Mouse (Mus musculus) layer of hippocampus, postnatal 14 days (tissue): ENCODE data around the gene Echdc2. TPM values are rescaled to one million over a fixed set of nuclear protein-coding genes. Genes with fewer than 3 reads are reported as not detected.

Source experiments
- DNase-seq, 2 experiments: peaks; one replicate each; pipeline ENCODE4 v3.0.0; 2021 to 2022; ENCODE audit warnings: low spot score in 2 of 2, mixed read lengths in 1 of 2
- total RNA-seq, 2 experiments: library from RNA; stranded (reverse); gene quantifications; 2 replicates each; pipeline ENCODE4 v1.2.3; 2021

Gene Echdc2
- total RNA-seq, 2 experiments from 2014 or later, result 12.0 to 14.1 TPM

GRCm38 (mm10) chr4:108196277-108196855 is 31.1 kb downstream of the Echdc2 start:
- peak; percentile 8 to 12 for DNase-seq

DNA sequence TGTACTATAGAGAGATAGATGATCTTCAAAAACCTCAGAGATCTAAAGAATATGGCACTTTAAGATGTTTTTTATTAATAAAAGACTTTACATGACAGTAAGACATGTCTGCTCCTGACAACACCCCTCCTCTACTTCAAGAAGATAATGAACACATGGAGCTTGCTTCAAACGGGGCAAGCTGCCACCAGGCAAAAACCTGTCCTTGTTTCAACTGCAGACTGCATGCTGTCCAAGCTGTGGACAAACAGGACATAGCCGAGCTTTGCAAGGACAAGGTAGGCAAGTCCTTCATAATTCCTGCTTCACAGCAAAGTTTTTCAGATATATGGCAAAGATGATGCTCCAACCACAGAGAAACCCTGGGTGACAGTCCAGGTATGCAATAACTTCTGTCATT is 34.0 kb downstream of the Echdc2 start:
- DNase-seq, result no peak

- DNase-seq, result no peak
Observed at GRCm38 (mm10) chr4:108204629-108205028, 39.4 kb downstream of the Echdc2 start.

GRCm38 (mm10) chr4:108213023-108213422 is 47.8 kb downstream of the Echdc2 start:
- no peak for DNase-seq

DNA sequence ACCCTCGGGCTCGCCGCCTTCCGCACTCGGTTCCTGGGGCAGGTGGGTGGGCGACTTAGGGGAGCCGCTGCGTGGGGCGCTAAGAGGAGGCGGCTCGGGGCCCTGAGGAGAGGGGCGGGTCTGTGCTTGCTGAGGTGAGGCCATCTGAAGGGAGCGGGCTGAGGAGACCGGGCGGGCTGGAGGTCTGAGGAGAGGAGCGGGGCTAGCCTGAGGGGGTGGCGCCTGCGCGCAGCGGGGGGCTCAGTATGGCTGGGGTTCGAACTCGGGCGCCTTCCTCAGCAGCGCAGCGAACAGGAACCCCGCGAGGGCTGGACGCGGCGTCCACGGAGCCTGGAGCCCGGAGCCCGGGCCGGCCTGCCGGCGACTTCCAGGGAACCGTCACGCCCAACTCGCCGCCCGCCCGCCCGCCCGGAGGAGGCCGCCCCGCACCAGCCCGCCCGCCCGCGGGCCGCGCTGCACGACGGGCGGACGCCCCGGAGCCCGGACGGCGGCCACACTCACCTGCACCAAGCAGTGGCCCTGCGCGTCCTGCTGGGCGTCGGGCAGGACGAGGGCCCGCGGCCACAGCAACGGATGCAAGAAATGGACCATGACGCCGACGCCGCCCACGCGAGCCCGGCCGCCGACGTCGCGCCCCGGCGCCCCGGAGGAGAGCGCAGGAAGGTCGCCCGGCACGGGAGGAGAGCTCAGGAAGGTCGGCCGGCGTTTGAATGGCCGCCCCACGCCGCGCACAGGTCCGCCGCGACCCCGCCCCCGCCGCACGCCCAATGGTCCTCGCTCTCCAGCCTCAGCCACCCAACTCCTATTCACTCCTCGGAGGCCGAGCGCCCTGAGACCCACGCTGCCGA is 52.3 kb downstream of the Echdc2 start, which contains the start of gene Zyg11a:
TSS of gene Zyg11a (minus strand) at position 717 of the 848 bp plus-strand sequence.
- DNase-seq, result no peak

DNA sequence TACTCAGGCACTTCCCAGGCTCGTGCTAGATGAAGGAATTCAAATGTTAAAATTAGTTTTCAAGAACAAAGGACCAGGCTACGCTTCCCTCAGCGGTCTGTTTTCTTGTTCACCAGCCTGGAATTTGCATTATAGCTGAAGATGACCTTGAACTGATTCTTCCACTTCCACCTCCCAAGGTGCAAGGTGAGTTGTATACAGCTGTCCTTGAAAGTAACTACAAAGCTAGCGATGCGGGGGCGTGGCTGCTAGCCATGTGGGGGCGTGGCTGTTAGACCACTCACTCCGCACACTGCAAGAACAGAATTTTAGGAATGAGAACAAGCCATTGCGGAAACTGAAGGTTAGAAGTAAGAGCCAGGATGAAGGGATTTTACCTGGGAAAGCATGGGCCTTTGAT is 53.8 kb downstream of the Echdc2 start:
- DNase-seq, result no peak

GRCm38 (mm10) chr4:108222507-108222906 is 57.3 kb downstream of the Echdc2 start:
- no peak for DNase-seq

- DNase-seq, result no peak
Observed at GRCm38 (mm10) chr4:108225341-108225872, 60.2 kb downstream of the Echdc2 start.

Other genes with a start within 250 kb of the Echdc2 start
- 1 to 10 TPM; 8.4 to 8.9 TPM for gene Cpt2, start 241.8 kb upstream of the Echdc2 start, total RNA-seq
- gene Slc1a7, start 197.1 kb upstream of the Echdc2 start, total RNA-seq, result under 1 TPM in 1 of 2 experiments, not detected in 1; 0.12 TPM
- 10 to 100 TPM in 1 of 2 experiments, 1 to 10 TPM in 1; 8.8 to 11.5 TPM for gene Podn, start 69.0 kb upstream of the Echdc2 start, total RNA-seq
- gene Scp2, start 20.4 kb upstream of the Echdc2 start, total RNA-seq, result 10 to 100 TPM; 87.2 to 87.7 TPM
- gene Zyg11a, start 52.6 kb downstream of the Echdc2 start, total RNA-seq, result not detected
- 100 to 1,000 TPM; 119 to 124 TPM for gene Zyg11b, start 135.7 kb downstream of the Echdc2 start, total RNA-seq
- gene Coa7, start 162.7 kb downstream of the Echdc2 start, total RNA-seq, result 10 to 100 TPM; 29.7 to 33.4 TPM
- gene Shisal2a, start 217.9 kb downstream of the Echdc2 start, total RNA-seq, result not detected
- gene Gpx7, start 241.5 kb downstream of the Echdc2 start, total RNA-seq, result 1 to 10 TPM; 7.4 to 8.0 TPM